Mouse (Mus musculus) embryo, embryonic 10 days (tissue): ENCODE data around the gene Crhr2.

Experiments used
- DNase-seq: peaks from one replicate; pipeline ENCODE4 v3.0.0-alpha.2; 2015; ENCODE audit warnings: low spot score

Gene Crhr2

GRCm38 (mm10) chr6:55132794-55133193, at the start of gene Crhr2:
Crhr2 (minus strand) TSS chr6:55133016.
- DNase-seq = no peak

GRCm38 (mm10) chr6:55179560-55179959, 46.7 kb upstream of the Crhr2 start:
- DNase-seq = no peak

- DNase-seq = peak; percentile 49
Observed at GRCm38 (mm10) chr6:55177060-55177732, 44.4 kb upstream of the Crhr2 start.

- DNase-seq = no peak
Observed at GRCm38 (mm10) chr6:55175892-55176291, 43.1 kb upstream of the Crhr2 start.

- no peak for DNase-seq
Observed at GRCm38 (mm10) chr6:55175456-55175855, 42.6 kb upstream of the Crhr2 start.

- no peak for DNase-seq
Observed at GRCm38 (mm10) chr6:55174741-55175181, 41.9 kb upstream of the Crhr2 start, which contains the start of gene Inmt. Inmt (minus strand) TSS chr6:55175043.

- DNase-seq = peak; percentile 73
Observed at GRCm38 (mm10) chr6:55173941-55174349, 41.1 kb upstream of the Crhr2 start.

GRCm38 (mm10) chr6:55173171-55173570, 40.4 kb upstream of the Crhr2 start:
- no peak for DNase-seq

GRCm38 (mm10) chr6:55171638-55172037, 38.8 kb upstream of the Crhr2 start:
- DNase-seq = no peak

- DNase-seq = no peak
Observed at GRCm38 (mm10) chr6:55169818-55170217, 37.0 kb upstream of the Crhr2 start.

GRCm38 (mm10) chr6:55166777-55167463, 34.1 kb upstream of the Crhr2 start:
- DNase-seq = peak; percentile 89

GRCm38 (mm10) chr6:55163046-55163584, 30.3 kb upstream of the Crhr2 start:
- no peak for DNase-seq

- no peak for DNase-seq
Observed at GRCm38 (mm10) chr6:55161311-55161761, 28.5 kb upstream of the Crhr2 start.

GRCm38 (mm10) chr6:55159256-55159655, 26.4 kb upstream of the Crhr2 start:
- no peak for DNase-seq

- DNase-seq = no peak
Observed at GRCm38 (mm10) chr6:55152226-55152625, 19.4 kb upstream of the Crhr2 start.

GRCm38 (mm10) chr6:55146138-55146537, 13.3 kb upstream of the Crhr2 start:
- no peak for DNase-seq

GRCm38 (mm10) chr6:55145285-55145684, 12.5 kb upstream of the Crhr2 start:
- DNase-seq = no peak

- no peak for DNase-seq
Observed at GRCm38 (mm10) chr6:55138343-55138742, 5.5 kb upstream of the Crhr2 start.

GRCm38 (mm10) chr6:55133425-55133824, 609 bp upstream of the Crhr2 start:
- peak; percentile 39 for DNase-seq

GRCm38 (mm10) chr6:55131301-55131700, 1.5 kb downstream of the Crhr2 start:
- no peak for DNase-seq

GRCm38 (mm10) chr6:55130631-55131030, 2.2 kb downstream of the Crhr2 start:
- no peak for DNase-seq

- DNase-seq = no peak
Observed at GRCm38 (mm10) chr6:55128391-55128790, 4.4 kb downstream of the Crhr2 start.

- DNase-seq = no peak
Observed at GRCm38 (mm10) chr6:55126576-55126975, 6.2 kb downstream of the Crhr2 start.
